Mouse (Mus musculus) liver, embryonic 12.5 days (tissue): Measurements from ENCODE around the gene Klhl29. TPM values are rescaled to one million over a fixed set of nuclear protein-coding genes. Genes with fewer than 3 reads are reported as not detected.

ENCODE experiments used
- ATAC-seq: fragments of 200-750 bp; cut with Nextera tagmentation; 2 replicates; pipeline ENCODE4 v1.8.0; 2017; ENCODE audit warnings: moderate number of reproducible peaks, mild to moderate bottlenecking, moderate library complexity
- H3K27ac ChIP-seq: fragments of 300-500 bp; sonication (generic); 2 replicates; pipeline ENCODE4 v1.5.1; 2016; ENCODE audit warnings: mild to moderate bottlenecking
- H3K27me3 ChIP-seq: fragments of 300-500 bp; sonication (generic); replicated peaks from 2 replicates; pipeline ENCODE4 v1.6.1; 2016; ENCODE audit warnings: mild to moderate bottlenecking, moderate library complexity
- H3K36me3 ChIP-seq: fragments of 300-500 bp; sonication (generic); 2 replicates; pipeline ENCODE4 v1.6.1; 2016; ENCODE audit warnings: mild to moderate bottlenecking, moderate library complexity
- H3K4me1 ChIP-seq: fragments of 300-500 bp; sonication (generic); 2 replicates; pipeline ENCODE4 v1.6.1; 2016
- H3K4me2 ChIP-seq: fragments of 300-500 bp; sonication (generic); 2 replicates; pipeline ENCODE4 v1.6.1; 2016; ENCODE audit warnings: mild to moderate bottlenecking, moderate library complexity
- H3K4me3 ChIP-seq: fragments of 300-500 bp; sonication (generic); 2 replicates; pipeline ENCODE4 v1.5.1; 2016; ENCODE audit warnings: mild to moderate bottlenecking, moderate library complexity
- H3K9ac ChIP-seq: fragments of 300-500 bp; sonication (generic); 2 replicates; pipeline ENCODE4 v1.6.1; 2016; ENCODE audit warnings: mild to moderate bottlenecking, moderate library complexity
- H3K9me3 ChIP-seq: fragments of 300-500 bp; sonication (generic); replicated peaks from 2 replicates; pipeline ENCODE4 v1.6.1; 2016; ENCODE audit warnings: mild to moderate bottlenecking, moderate library complexity
- WGBS: fragments of 180-500 bp; shearing (Covaris S2); methylation state at CpG from one replicate; pipeline ENCODE4 v1.1.7; 2016; ENCODE audit not compliant: insufficient replicate concordance; 5-methylcytosine and 5-hydroxymethylcytosine counted together
- polyA plus RNA-seq: library from polyadenylated mRNA; unstranded; fragments of >200 nt; fragmentation: Nextera tagmentation; extraction: Ambion mirVana; gene quantifications from 2 replicates; pipeline ENCODE4 v1.2.1, GENCODE M21; 2016

Klhl29 gene
- polyA plus RNA-seq, 1 experiment from 2014 or later: 0.31 TPM

GRCm38 (mm10) chr12:5282611-5283010 is 92.9 kb downstream of the Klhl29 start:
- Histone ChIP-seq H3K4me3 (no peak overlapping the region), H3K4me1 (no peaks in the 10 kb centered on the region), H3K27ac (no peak overlapping the region), H3K9me3 (no peaks in the 10 kb centered on the region), H3K36me3 (no peaks in the 10 kb centered on the region), H3K27me3 (no peaks in the 10 kb centered on the region), H3K9ac (no peak overlapping the region), H3K4me2 (no peak overlapping the region)
- WGBS: 36% methylated on average over 2 of the region's 2 CpGs
- ATAC-seq: no peak

GRCm38 (mm10) chr12:5279873-5280272 is 95.6 kb downstream of the Klhl29 start:
- Histone ChIP-seq H3K27ac (no peak overlapping the region), H3K27me3 (no peaks in the 10 kb centered on the region), H3K4me1 (no peaks in the 10 kb centered on the region), H3K36me3 (no peaks in the 10 kb centered on the region), H3K4me2 (no peak overlapping the region), H3K9ac (no peak overlapping the region), H3K4me3 (no peak overlapping the region), H3K9me3 (no peaks in the 10 kb centered on the region)
- WGBS: 36% methylated on average over 1 of the region's 1 CpGs
- no peak for ATAC-seq

- H3K9ac ChIP-seq: no peak overlapping the region
- H3K4me2 ChIP-seq: no peak overlapping the region
- H3K27me3 ChIP-seq: no peaks in the 10 kb centered on the region
- H3K27ac ChIP-seq: no peak overlapping the region
- 38% methylated on average over 9 of the region's 9 CpGs for WGBS
- H3K36me3 ChIP-seq: no peaks in the 10 kb centered on the region
- no peak overlapping the region for H3K4me3 ChIP-seq
- no peaks in the 10 kb centered on the region for H3K4me1 ChIP-seq
- no peaks in the 10 kb centered on the region for H3K9me3 ChIP-seq
- no peak for ATAC-seq
Measured at GRCm38 (mm10) chr12:5277028-5277427, 98.5 kb downstream of the Klhl29 start.

GRCm38 (mm10) chr12:5275507-5275936 is 100.0 kb downstream of the Klhl29 start:
- Histone ChIP-seq H3K4me2 (no peak overlapping the region), H3K9ac (no peak overlapping the region), H3K27me3 (no peaks in the 10 kb centered on the region), H3K9me3 (no peaks in the 10 kb centered on the region), H3K4me3 (no peak overlapping the region), H3K36me3 (no peaks in the 10 kb centered on the region), H3K27ac (no peak overlapping the region), H3K4me1 (no peaks in the 10 kb centered on the region)
- ATAC-seq: no peak
- WGBS: 74% methylated on average over 6 of the region's 6 CpGs

- no peak overlapping the region for H3K4me2 ChIP-seq
- no peak overlapping the region for H3K4me3 ChIP-seq
- no peaks in the 10 kb centered on the region for H3K36me3 ChIP-seq
- H3K9ac ChIP-seq: no peak overlapping the region
- H3K27me3 ChIP-seq: no peaks in the 10 kb centered on the region
- no peaks in the 10 kb centered on the region for H3K9me3 ChIP-seq
- no peaks in the 10 kb centered on the region for H3K4me1 ChIP-seq
- 65% methylated on average over 8 of the region's 8 CpGs for WGBS
- H3K27ac ChIP-seq: no peak overlapping the region
- no peak for ATAC-seq
Measured at GRCm38 (mm10) chr12:5274519-5274944, 101.0 kb downstream of the Klhl29 start.

GRCm38 (mm10) chr12:5273316-5274047 is 102.0 kb downstream of the Klhl29 start:
- Histone ChIP-seq H3K27me3 (no peaks in the 10 kb centered on the region), H3K4me1 (no peaks in the 10 kb centered on the region), H3K4me3 (no peak overlapping the region), H3K9ac (no peak overlapping the region), H3K4me2 (no peak overlapping the region), H3K27ac (no peak overlapping the region), H3K36me3 (no peaks in the 10 kb centered on the region), H3K9me3 (no peaks in the 10 kb centered on the region)
- ATAC-seq: no peak
- 61% methylated on average over 4 of the region's 4 CpGs for WGBS

GRCm38 (mm10) chr12:5270527-5270926 is 105.0 kb downstream of the Klhl29 start:
- Histone ChIP-seq H3K4me1 (peaks cover 8% of the 10 kb centered on the region), H3K27me3 (no peaks in the 10 kb centered on the region), H3K4me2 (no peak overlapping the region), H3K9ac (no peak overlapping the region), H3K27ac (no peak overlapping the region), H3K4me3 (no peak overlapping the region), H3K36me3 (no peaks in the 10 kb centered on the region), H3K9me3 (no peaks in the 10 kb centered on the region)
- WGBS: 72% methylated on average over 3 of the region's 3 CpGs
- ATAC-seq: no peak

GRCm38 (mm10) chr12:5269936-5270335 is 105.5 kb downstream of the Klhl29 start:
- no peak overlapping the region for H3K4me3 ChIP-seq
- no peaks in the 10 kb centered on the region for H3K27me3 ChIP-seq
- H3K27ac ChIP-seq: no peak overlapping the region
- H3K4me2 ChIP-seq: no peak overlapping the region
- no peaks in the 10 kb centered on the region for H3K9me3 ChIP-seq
- WGBS: 62% methylated on average over 9 of the region's 9 CpGs
- H3K9ac ChIP-seq: no peak overlapping the region
- peaks cover 8% of the 10 kb centered on the region for H3K4me1 ChIP-seq
- no peak for ATAC-seq
- no peaks in the 10 kb centered on the region for H3K36me3 ChIP-seq

GRCm38 (mm10) chr12:5269061-5269460 is 106.4 kb downstream of the Klhl29 start:
- ATAC-seq: no peak
- H3K9ac ChIP-seq: no peak overlapping the region
- H3K4me1 ChIP-seq: peaks cover 8% of the 10 kb centered on the region
- H3K27ac ChIP-seq: no peak overlapping the region
- WGBS: 66% methylated on average over 7 of the region's 7 CpGs
- no peak overlapping the region for H3K4me3 ChIP-seq
- no peak overlapping the region for H3K4me2 ChIP-seq
- no peaks in the 10 kb centered on the region for H3K27me3 ChIP-seq
- H3K9me3 ChIP-seq: no peaks in the 10 kb centered on the region
- H3K36me3 ChIP-seq: no peaks in the 10 kb centered on the region

- WGBS: 59% methylated on average over 9 of the region's 9 CpGs
- Histone ChIP-seq H3K4me2 (no peak overlapping the region), H3K4me1 (peaks cover 8% of the 10 kb centered on the region), H3K9me3 (no peaks in the 10 kb centered on the region), H3K9ac (no peak overlapping the region), H3K36me3 (no peaks in the 10 kb centered on the region), H3K27ac (no peak overlapping the region), H3K27me3 (no peaks in the 10 kb centered on the region), H3K4me3 (no peak overlapping the region)
- no peak for ATAC-seq
Measured at GRCm38 (mm10) chr12:5268188-5268612, 107.3 kb downstream of the Klhl29 start.

GRCm38 (mm10) chr12:5267271-5268187 is 108.0 kb downstream of the Klhl29 start:
- Histone ChIP-seq H3K4me3 (no peak overlapping the region), H3K27me3 (no peaks in the 10 kb centered on the region), H3K27ac (no peak overlapping the region), H3K4me2 (no peak overlapping the region), H3K4me1 (peaks cover 8% of the 10 kb centered on the region), H3K9ac (no peak overlapping the region), H3K9me3 (no peaks in the 10 kb centered on the region), H3K36me3 (no peaks in the 10 kb centered on the region)
- ATAC-seq: no peak
- WGBS: 49% methylated on average over 9 of the region's 9 CpGs

GRCm38 (mm10) chr12:5266773-5267172 is 108.7 kb downstream of the Klhl29 start:
- 29% methylated on average over 4 of the region's 4 CpGs for WGBS
- no peaks in the 10 kb centered on the region for H3K36me3 ChIP-seq
- no peak for ATAC-seq
- no peak overlapping the region for H3K4me3 ChIP-seq
- H3K4me2 ChIP-seq: no peak overlapping the region
- no peak overlapping the region for H3K27ac ChIP-seq
- H3K9ac ChIP-seq: no peak overlapping the region
- H3K4me1 ChIP-seq: peaks cover 8% of the 10 kb centered on the region
- no peaks in the 10 kb centered on the region for H3K9me3 ChIP-seq
- H3K27me3 ChIP-seq: no peaks in the 10 kb centered on the region
